Mouse (Mus musculus) stomach, postnatal 0 days (tissue): Measurements from ENCODE around the gene Evc.

ENCODE experiments used
- CTCF ChIP-seq: IDR thresholded peaks from 2 replicates; pipeline ENCODE4 v1.5.1; 2016; ENCODE audit warnings: antibody characterized with exemption, low read depth, mild to moderate bottlenecking, moderate library complexity
- EP300 ChIP-seq: optimal IDR thresholded peaks from 2 replicates; pipeline ENCODE3; 2016; ENCODE audit warnings: antibody characterized with exemption

GRCm38 (mm10) chr5:37263816-37264215, 72.9 kb downstream of the Evc start:
- no peak for TF ChIP-seq CTCF
- no peak for TF ChIP-seq EP300
